Mouse (Mus musculus): ENCODE measurements around the gene Mrps27.

Gene Mrps27

GRCm38 (mm10) chr13:99387901-99388811 lies 43.6 kb downstream of the Mrps27 start:
- in situ Hi-C loops (cut with MboI, MseI), result no loop called here

- in situ Hi-C loops (cut with MboI, MseI), result no loop called here
Observed at GRCm38 (mm10) chr13:99391417-99391816, 46.8 kb downstream of the Mrps27 start.

GRCm38 (mm10) chr13:99393128-99393527 lies 48.5 kb downstream of the Mrps27 start:
- in situ Hi-C loops (cut with MboI, MseI), result no loop called here

GRCm38 (mm10) chr13:99394694-99395093 lies 50.1 kb downstream of the Mrps27 start:
- in situ Hi-C loops (cut with MboI, MseI), result no loop called here

- in situ Hi-C loops (cut with MboI, MseI), result no loop called here
Observed at GRCm38 (mm10) chr13:99395531-99395930, 50.9 kb downstream of the Mrps27 start.

GRCm38 (mm10) chr13:99397228-99397627 lies 52.6 kb downstream of the Mrps27 start:
- in situ Hi-C loops (cut with MboI, MseI), result no loop called here

GRCm38 (mm10) chr13:99398149-99398701 lies 53.6 kb downstream of the Mrps27 start:
- in situ Hi-C loops (cut with MboI, MseI), result no loop called here

GRCm38 (mm10) chr13:99399373-99399772 lies 54.8 kb downstream of the Mrps27 start:
- in situ Hi-C loops (cut with MboI, MseI), result no loop called here

- in situ Hi-C loops (cut with MboI, MseI), result loop anchor here (10.0 kb wide), 1 partner anchor 1934 kb away; no protein-coding TSS in a partner anchor
Observed at GRCm38 (mm10) chr13:99409216-99409615, 64.6 kb downstream of the Mrps27 start.

GRCm38 (mm10) chr13:99410611-99411515 lies 66.3 kb downstream of the Mrps27 start:
- in situ Hi-C loops (cut with MboI, MseI), result no loop called here

GRCm38 (mm10) chr13:99411761-99412160 lies 67.2 kb downstream of the Mrps27 start:
- in situ Hi-C loops (cut with MboI, MseI), result no loop called here

GRCm38 (mm10) chr13:99412477-99413080 lies 68.0 kb downstream of the Mrps27 start:
- in situ Hi-C loops (cut with MboI, MseI), result no loop called here

GRCm38 (mm10) chr13:99413481-99414351 lies 69.1 kb downstream of the Mrps27 start:
- in situ Hi-C loops (cut with MboI, MseI), result no loop called here

- in situ Hi-C loops (cut with MboI, MseI), result no loop called here
Observed at GRCm38 (mm10) chr13:99414352-99414742, 69.8 kb downstream of the Mrps27 start.

GRCm38 (mm10) chr13:99416601-99417000 lies 72.0 kb downstream of the Mrps27 start:
- in situ Hi-C loops (cut with MboI, MseI), result no loop called here

GRCm38 (mm10) chr13:99423581-99423980 lies 79.0 kb downstream of the Mrps27 start:
- in situ Hi-C loops (cut with MboI, MseI), result no loop called here

- in situ Hi-C loops (cut with MboI, MseI), result no loop called here
Observed at GRCm38 (mm10) chr13:99433068-99434008, 88.8 kb downstream of the Mrps27 start.

GRCm38 (mm10) chr13:99434494-99434893 lies 89.9 kb downstream of the Mrps27 start:
- in situ Hi-C loops (cut with MboI, MseI), result no loop called here

GRCm38 (mm10) chr13:99437051-99437450 lies 92.5 kb downstream of the Mrps27 start:
- in situ Hi-C loops (cut with MboI, MseI), result no loop called here

All from T-helper 1 cell (primary cell).